Mouse (Mus musculus): Measurements from ENCODE around the gene Kcnj6. TPM values are rescaled to one million over a fixed set of nuclear protein-coding genes. Genes with fewer than 3 reads are reported as not detected.

Kcnj6 gene
- total and polyA plus RNA-seq, 2 experiments from 2014 or later, result 1.5 to 8.7 TPM

- Histone ChIP-seq H3K4me2 (ENCODE audit: low read depth) (no peak overlapping the region), H3K4me3 (ENCODE audit: low read depth, low read length) (no peak overlapping the region), H3K36me3 (ENCODE audit: insufficient read depth) (no peaks in the 10 kb centered on the region), H3K27ac (ENCODE audit: low read depth, low read length) (no peak overlapping the region), H3K4me1 (ENCODE audit: insufficient read depth) (no peaks in the 10 kb centered on the region), H3K9me3 (ENCODE audit: low read length) (no peaks in the 10 kb centered on the region), H3K9ac (no peak overlapping the region), H3K27me3 (ENCODE audit: insufficient read depth, low read length) (no peaks in the 10 kb centered on the region)
- TF ChIP-seq CTCF (IDR thresholded peaks at IDR 0.05; ENCODE audit: low read depth), result no peak
- 43% methylated on average over 14 of the region's 14 CpGs for WGBS
- DNase-seq (no peak), ATAC-seq (no peak)
Measured at GRCm38 (mm10) chr16:94972080-94972855, 25.2 kb downstream of the Kcnj6 start.

GRCm38 (mm10) chr16:94968941-94969340 is 28.6 kb downstream of the Kcnj6 start:
- H3K9me3 ChIP-seq (ENCODE audit: low read length), result no peaks in the 10 kb centered on the region
- H3K27me3 ChIP-seq (ENCODE audit: insufficient read depth, low read length), result no peaks in the 10 kb centered on the region
- WGBS, result 68% methylated on average over 6 of the region's 6 CpGs
- no peaks in the 10 kb centered on the region for H3K36me3 ChIP-seq (ENCODE audit: insufficient read depth)
- no peak overlapping the region for H3K4me3 ChIP-seq (ENCODE audit: low read depth, low read length)
- no peak for DNase-seq
- no peak overlapping the region for H3K9ac ChIP-seq
- ATAC-seq, result no peak
- H3K4me1 ChIP-seq (ENCODE audit: insufficient read depth), result no peaks in the 10 kb centered on the region
- no peak overlapping the region for H3K4me2 ChIP-seq (ENCODE audit: low read depth)
- no peak for TF ChIP-seq CTCF (IDR thresholded peaks at IDR 0.05; ENCODE audit: low read depth)
- no peak overlapping the region for H3K27ac ChIP-seq (ENCODE audit: low read depth, low read length)

- Histone ChIP-seq H3K9me3 (ENCODE audit: low read length) (no peaks in the 10 kb centered on the region), H3K4me3 (ENCODE audit: low read depth, low read length) (no peak overlapping the region), H3K4me2 (ENCODE audit: low read depth) (no peak overlapping the region), H3K27ac (ENCODE audit: low read depth, low read length) (no peak overlapping the region), H3K9ac (no peak overlapping the region), H3K36me3 (ENCODE audit: insufficient read depth) (no peaks in the 10 kb centered on the region), H3K27me3 (ENCODE audit: insufficient read depth, low read length) (no peaks in the 10 kb centered on the region), H3K4me1 (ENCODE audit: insufficient read depth) (no peaks in the 10 kb centered on the region)
- 87% methylated on average over 2 of the region's 2 CpGs for WGBS
- no peak for ATAC-seq
- no peak for TF ChIP-seq CTCF (IDR thresholded peaks at IDR 0.05; ENCODE audit: low read depth)
- no peak for DNase-seq
Measured at GRCm38 (mm10) chr16:94968472-94968871, 29.0 kb downstream of the Kcnj6 start.

GRCm38 (mm10) chr16:94957156-94957828 is 40.2 kb downstream of the Kcnj6 start:
- 87% methylated on average over 9 of the region's 9 CpGs for WGBS
- DNase-seq, result no peak

GRCm38 (mm10) chr16:94956410-94956809 is 41.1 kb downstream of the Kcnj6 start:
- H3K4me1 ChIP-seq (ENCODE audit: insufficient read depth), result no peaks in the 10 kb centered on the region
- ATAC-seq (no peak), DNase-seq (no peak)
- H3K27ac ChIP-seq (ENCODE audit: low read depth, low read length), result no peak overlapping the region
- H3K4me2 ChIP-seq (ENCODE audit: low read depth), result no peak overlapping the region
- 88% methylated on average over 6 of the region's 6 CpGs for WGBS
- H3K9ac ChIP-seq, result no peak overlapping the region
- TF ChIP-seq CTCF (IDR thresholded peaks at IDR 0.05; ENCODE audit: low read depth), result no peak
- no peak overlapping the region for H3K4me3 ChIP-seq (ENCODE audit: low read depth, low read length)
- no peaks in the 10 kb centered on the region for H3K36me3 ChIP-seq (ENCODE audit: insufficient read depth)
- H3K9me3 ChIP-seq (ENCODE audit: low read length), result no peaks in the 10 kb centered on the region
- H3K27me3 ChIP-seq (ENCODE audit: insufficient read depth, low read length), result no peaks in the 10 kb centered on the region

More at GRCm38 (mm10) chr16:94957156-94957828, 40.2 kb downstream of the Kcnj6 start:
- no peaks in the 10 kb centered on the region for H3K36me3 ChIP-seq (ENCODE audit: insufficient read depth)
- ATAC-seq, result no peak
- H3K27me3 ChIP-seq (ENCODE audit: insufficient read depth, low read length), result no peaks in the 10 kb centered on the region
- no peaks in the 10 kb centered on the region for H3K9me3 ChIP-seq (ENCODE audit: low read length)
- no peak overlapping the region for H3K27ac ChIP-seq (ENCODE audit: low read depth, low read length)
- no peak overlapping the region for H3K9ac ChIP-seq
- H3K4me1 ChIP-seq (ENCODE audit: insufficient read depth), result no peaks in the 10 kb centered on the region
- no peak for TF ChIP-seq CTCF (IDR thresholded peaks at IDR 0.05; ENCODE audit: low read depth)
- H3K4me3 ChIP-seq (ENCODE audit: low read depth, low read length), result no peak overlapping the region
- H3K4me2 ChIP-seq (ENCODE audit: low read depth), result no peak overlapping the region

- no peaks in the 10 kb centered on the region for H3K9me3 ChIP-seq (ENCODE audit: low read length)
- WGBS, result 94% methylated on average over 1 of the region's 1 CpGs
- no peak for TF ChIP-seq CTCF (IDR thresholded peaks at IDR 0.05; ENCODE audit: low read depth)
- ATAC-seq (no peak), DNase-seq (no peak)
- H3K27ac ChIP-seq (ENCODE audit: low read depth, low read length), result no peak overlapping the region
- no peaks in the 10 kb centered on the region for H3K4me1 ChIP-seq (ENCODE audit: insufficient read depth)
- no peak overlapping the region for H3K4me2 ChIP-seq (ENCODE audit: low read depth)
- no peak overlapping the region for H3K4me3 ChIP-seq (ENCODE audit: low read depth, low read length)
- H3K27me3 ChIP-seq (ENCODE audit: insufficient read depth, low read length), result no peaks in the 10 kb centered on the region
- H3K36me3 ChIP-seq (ENCODE audit: insufficient read depth), result no peaks in the 10 kb centered on the region
- no peak overlapping the region for H3K9ac ChIP-seq
Measured at GRCm38 (mm10) chr16:94953294-94953693, 44.2 kb downstream of the Kcnj6 start.

- Histone ChIP-seq H3K4me2 (ENCODE audit: low read depth) (no peak overlapping the region), H3K4me3 (ENCODE audit: low read depth, low read length) (no peak overlapping the region), H3K36me3 (ENCODE audit: insufficient read depth) (no peaks in the 10 kb centered on the region), H3K9ac (no peak overlapping the region), H3K27ac (ENCODE audit: low read depth, low read length) (no peak overlapping the region), H3K9me3 (ENCODE audit: low read length) (no peaks in the 10 kb centered on the region), H3K27me3 (ENCODE audit: insufficient read depth, low read length) (no peaks in the 10 kb centered on the region), H3K4me1 (ENCODE audit: insufficient read depth) (no peaks in the 10 kb centered on the region)
- ATAC-seq (no peak), DNase-seq (no peak)
- WGBS, result 69% methylated on average over 7 of the region's 7 CpGs
- no peak for TF ChIP-seq CTCF (IDR thresholded peaks at IDR 0.05; ENCODE audit: low read depth)
Measured at GRCm38 (mm10) chr16:94949172-94949571, 48.3 kb downstream of the Kcnj6 start.

Data from forebrain, postnatal 0 days (tissue).